Mouse (Mus musculus) Patski (cell line): ENCODE measurements at regions not wholly inside any gene's neighbourhood (a gene's known extent, or its start where the extent isn't known, plus 50 kb on each side); places are given as distances from the start of the nearest gene placed in this dataset.

Source experiments
- ATAC-seq: fragments of 100-300 bp; one replicate; pipeline ENCODE4 v1.8.0; 2021
- CTCF ChIA-PET: fragments of 350-600 bp; sonication (Branson Sonifier 250); formaldehyde crosslinking; loops from one replicate; lab custom pipeline; 2022; ENCODE audit warnings: inconsistent platforms; lab: Charles Lee
- POLR2A ChIA-PET: fragments of 350-600 bp; sonication (Branson Sonifier 250); formaldehyde crosslinking; loops from one replicate; lab custom pipeline; 2022; ENCODE audit warnings: antibody characterized with exemption, inconsistent platforms; lab: Charles Lee
- DNase-seq: peaks from one replicate; pipeline ENCODE4 v3.0.0-alpha.2; 2011; ENCODE audit warnings: low read depth, low spot score
- H3K27me3 ChIP-seq: fragments of 371-371 bp; one replicate; pipeline ENCODE4 v1.5.1; 2021
- CTCF ChIP-seq: fragments of 100-300 bp; IDR thresholded peaks from one replicate; pipeline ENCODE4 v1.5.1; 2021
- in situ Hi-C: fragments of 300-500 bp; cut with MboI; formaldehyde crosslinking; loops from 3 replicates; pipeline ENCODE4 v1.11.1; 2018; ENCODE audit warnings: low pct_unique_long_range_greater_than_20kb, mixed read lengths

- ChIA-PET CTCF (interaction anchor here (1.5 kb wide), 1 partner anchor 19 kb away, joined by 3 read pairs; no protein-coding TSS in a partner anchor), POLR2A (no interaction called here)
- TF ChIP-seq CTCF, result no peak
- ATAC-seq (no peak), DNase-seq (no peak)
- in situ Hi-C loops, result no loop called here
- H3K27me3 ChIP-seq, result no peaks in the 10 kb centered on the region
Measured at GRCm38 (mm10) chr5:29927594-29927993, 85.3 kb upstream of the Il6 start.

GRCm38 (mm10) chr5:29929381-29929780 is 83.5 kb upstream of the Il6 start:
- no peak for DNase-seq
- no peaks in the 10 kb centered on the region for H3K27me3 ChIP-seq
- no peak for ATAC-seq
- POLR2A ChIA-PET, result no interaction called here
- in situ Hi-C loops, result no loop called here
- CTCF ChIA-PET, result interaction anchor here (0.7 to 0.9 kb wide), 3 partner anchors 10 to 83 kb away, joined by 3 to 5 read pairs (median 3); partner anchors contain the start of gene Il6
- TF ChIP-seq CTCF, result no peak

GRCm38 (mm10) chr5:29947225-29947624 is 65.7 kb upstream of the Il6 start:
- TF ChIP-seq CTCF, result no peak
- CTCF ChIA-PET, result interaction anchor here (1.2 to 2.1 kb wide), 3 partner anchors 9 to 51 kb away, joined by 3 to 11 read pairs (median 4); no protein-coding TSS in a partner anchor
- in situ Hi-C loops, result no loop called here
- ATAC-seq (no peak), DNase-seq (no peak)
- POLR2A ChIA-PET, result no interaction called here
- no peaks in the 10 kb centered on the region for H3K27me3 ChIP-seq

- ATAC-seq (no peak), DNase-seq (no peak)
- H3K27me3 ChIP-seq, result no peaks in the 10 kb centered on the region
- no peak for TF ChIP-seq CTCF
- CTCF ChIA-PET, result no interaction called here
- POLR2A ChIA-PET, result no interaction called here
- in situ Hi-C loops, result no loop called here
Measured at GRCm38 (mm10) chr5:29948161-29948560, 64.8 kb upstream of the Il6 start.

- in situ Hi-C loops, result no loop called here
- no peak for DNase-seq
- TF ChIP-seq CTCF, result no peak
- no peak for ATAC-seq
- CTCF ChIA-PET, result interaction anchor here (1.0 to 1.2 kb wide), 2 partner anchors 30 to 64 kb away, joined by 3 read pairs; no protein-coding TSS in a partner anchor
- POLR2A ChIA-PET, result no interaction called here
- no peaks in the 10 kb centered on the region for H3K27me3 ChIP-seq
Measured at GRCm38 (mm10) chr5:29950456-29951170, 62.3 kb upstream of the Il6 start.

GRCm38 (mm10) chr5:29951381-29952350 is 61.2 kb upstream of the Il6 start:
- POLR2A ChIA-PET, result no interaction called here
- DNase-seq, result no peak

More at GRCm38 (mm10) chr5:29951381-29952350, 61.2 kb upstream of the Il6 start:
- H3K27me3 ChIP-seq, result no peaks in the 10 kb centered on the region
- in situ Hi-C loops, result no loop called here
- ATAC-seq, result no peak
- TF ChIP-seq CTCF, result no peak
- CTCF ChIA-PET, result interaction anchor here (1.0 to 1.2 kb wide), 2 partner anchors 28 to 63 kb away, joined by 3 read pairs; no protein-coding TSS in a partner anchor
